Mouse (Mus musculus) MEL (cell line): ENCODE measurements around the gene Golga4. TPM values are rescaled to one million over a fixed set of nuclear protein-coding genes. Genes with fewer than 3 reads are reported as not detected.
A peak's percentile ranks its signal among the peaks of the same experiment; 100 is the strongest.

Experiments
- DNase-seq: peaks from one replicate; pipeline ENCODE4 v3.0.0; 2011; ENCODE audit warnings: low read depth, low spot score
- H3K27ac ChIP-seq: 2 replicates; pipeline ENCODE4 v1.5.1; 2012; ENCODE audit warnings: low read depth, mild to moderate bottlenecking, control low read depth, low read length, moderate library complexity; ENCODE audit not compliant: control insufficient read depth
- H3K27me3 ChIP-seq, 2 experiments: fragments of 150-350 bp in 1 of 2; sonication (generic) in 1 of 2; 2 replicates each; pipeline ENCODE4 v1.6.1; 2012; ENCODE audit warnings: low read length in 2 of 2, mild to moderate bottlenecking in 2 of 2, improper control_type of control experiment in 1 of 2, moderate library complexity in 1 of 2; ENCODE audit not compliant: insufficient read depth in 2 of 2, control insufficient read depth in 1 of 2
- H3K36me3 ChIP-seq, 2 experiments: 2 replicates each; pipeline ENCODE4 v1.6.1; 2012 to 2014; ENCODE audit warnings: low read length in 2 of 2, improper control_type of control experiment in 1 of 2, inconsistent platforms in 1 of 2, mild to moderate bottlenecking in 1 of 2; ENCODE audit not compliant: insufficient read depth in 2 of 2, control insufficient read depth in 1 of 2
- H3K4me1 ChIP-seq, 2 experiments: fragments of 150-350 bp in 1 of 2; sonication (generic) in 1 of 2; 2 replicates each; pipeline ENCODE4 v1.6.1; 2012; ENCODE audit warnings: low read length in 2 of 2, improper control_type of control experiment in 1 of 2, mild to moderate bottlenecking in 1 of 2; ENCODE audit not compliant: insufficient read depth in 2 of 2, control insufficient read depth in 1 of 2
- H3K4me3 ChIP-seq, 2 experiments: fragments of 150-350 bp in 1 of 2; sonication (generic) in 1 of 2; 2 replicates each; pipeline ENCODE4 v1.5.1; 2012; ENCODE audit warnings: low read depth in 2 of 2, low read length in 2 of 2, mild to moderate bottlenecking in 2 of 2, moderate library complexity in 2 of 2, control low read depth in 1 of 2, improper control_type of control experiment in 1 of 2; ENCODE audit not compliant: control insufficient read depth in 1 of 2, insufficient read depth in 1 of 2
- H3K79me2 ChIP-seq: 2 replicates; pipeline ENCODE4 v1.6.1; 2012; ENCODE audit warnings: mild to moderate bottlenecking, low read length, moderate library complexity; ENCODE audit not compliant: control insufficient read depth, poor library complexity, insufficient read depth
- H3K9ac ChIP-seq: 2 replicates; pipeline ENCODE4 v1.6.1; 2012; ENCODE audit warnings: low read depth, mild to moderate bottlenecking, control low read depth, low read length, moderate library complexity; ENCODE audit not compliant: control insufficient read depth, poor library complexity, severe bottlenecking
- H3K9me3 ChIP-seq: fragments of 150-350 bp; sonication (generic); replicated peaks from 2 replicates; pipeline ENCODE4 v1.6.1; 2012; ENCODE audit warnings: mild to moderate bottlenecking, low read length, improper control_type of control experiment, moderate library complexity; ENCODE audit not compliant: insufficient read depth
- CTCF ChIP-seq, 3 experiments: IDR thresholded peaks in 2 of 3; conservative IDR thresholded peaks in 1 of 3; 2 replicates each; pipeline ENCODE4 v1.5.1; 2011 to 2012; ENCODE audit warnings: low read length in 3 of 3, low read depth in 2 of 3, mild to moderate bottlenecking in 2 of 3, improper control_type of control experiment in 1 of 3, inconsistent platforms in 1 of 3, mixed read lengths in 1 of 3, moderate library complexity in 1 of 3; ENCODE audit not compliant: control insufficient read depth in 1 of 3, insufficient read depth in 1 of 3, poor library complexity in 1 of 3, severe bottlenecking in 1 of 3
- E2F4 ChIP-seq: IDR thresholded peaks from 2 replicates; pipeline ENCODE4 v1.6.1; 2011; ENCODE audit warnings: low read depth, low read length, improper control_type of control experiment, borderline replicate concordance
- ELF1 ChIP-seq: IDR thresholded peaks from 2 replicates; pipeline ENCODE4 v1.6.1; 2014; ENCODE audit warnings: low read depth, mild to moderate bottlenecking, inconsistent platforms, low read length, improper control_type of control experiment, moderate library complexity
- ETS1 ChIP-seq: IDR thresholded peaks from 2 replicates; pipeline ENCODE4 v1.6.1; 2012; ENCODE audit warnings: low read depth, mild to moderate bottlenecking, inconsistent platforms, low read length, improper control_type of control experiment, moderate library complexity
- KAT2A ChIP-seq: conservative IDR thresholded peaks from 2 replicates; pipeline ENCODE4 v1.6.1; 2012; ENCODE audit warnings: low read depth, low read length, improper control_type of control experiment, inconsistent platforms
- MAX ChIP-seq: IDR thresholded peaks from 2 replicates; pipeline ENCODE4 v1.6.1; 2011; ENCODE audit warnings: low read length, improper control_type of control experiment
- MEF2A ChIP-seq: IDR thresholded peaks from 2 replicates; pipeline ENCODE4 v1.6.1; 2014; ENCODE audit warnings: low read depth, mild to moderate bottlenecking, inconsistent platforms, low read length, improper control_type of control experiment; ENCODE audit not compliant: poor library complexity, insufficient replicate concordance, severe bottlenecking; ENCODE audit errors: extremely low read depth
- MXI1 ChIP-seq: IDR thresholded peaks from 2 replicates; pipeline ENCODE4 v1.6.1; 2011; ENCODE audit warnings: mild to moderate bottlenecking, low read depth, low read length, improper control_type of control experiment
- MYB ChIP-seq: IDR thresholded peaks from 2 replicates; pipeline ENCODE4 v1.6.1; 2011; ENCODE audit warnings: mild to moderate bottlenecking, low read depth, low read length, improper control_type of control experiment
- NELFE ChIP-seq: IDR thresholded peaks from 2 replicates; pipeline ENCODE4 v1.6.1; 2011; ENCODE audit warnings: low read depth, low read length, improper control_type of control experiment
- NRF1 ChIP-seq: IDR thresholded peaks from 2 replicates; pipeline ENCODE4 v1.6.1; 2014; ENCODE audit warnings: low read depth, mild to moderate bottlenecking, inconsistent platforms, low read length, improper control_type of control experiment, moderate library complexity; ENCODE audit not compliant: poor library complexity, insufficient read depth, severe bottlenecking
- POLR2AphosphoS5 ChIP-seq: IDR thresholded peaks from 2 replicates; pipeline ENCODE4 v1.6.1; 2012; ENCODE audit warnings: low read depth, borderline replicate concordance, mild to moderate bottlenecking, inconsistent platforms, low read length, moderate library complexity, mixed read lengths
- RAD21 ChIP-seq: IDR thresholded peaks from 2 replicates; pipeline ENCODE4 v1.6.1; 2011; ENCODE audit warnings: mild to moderate bottlenecking, low read depth, low read length, improper control_type of control experiment
- RCOR1 ChIP-seq: IDR thresholded peaks from 2 replicates; pipeline ENCODE4 v1.6.1; 2012; ENCODE audit warnings: low read depth, mild to moderate bottlenecking, inconsistent platforms, low read length, improper control_type of control experiment
- SIN3A ChIP-seq: IDR thresholded peaks from 2 replicates; pipeline ENCODE4 v1.6.1; 2012; ENCODE audit warnings: low read length, improper control_type of control experiment, inconsistent platforms
- SMC3 ChIP-seq: IDR thresholded peaks from 2 replicates; pipeline ENCODE4 v1.6.1; 2011; ENCODE audit warnings: low read depth, low read length, improper control_type of control experiment
- TBP ChIP-seq: IDR thresholded peaks from 2 replicates; pipeline ENCODE4 v1.8.0; 2011; ENCODE audit warnings: low read depth, low read length, improper control_type of control experiment
- TCF12 ChIP-seq: IDR thresholded peaks from 2 replicates; pipeline ENCODE4 v1.6.1; 2014; ENCODE audit warnings: low read depth, mild to moderate bottlenecking, inconsistent platforms, low read length, improper control_type of control experiment, moderate library complexity
- UBTF ChIP-seq: IDR thresholded peaks from 2 replicates; pipeline ENCODE4 v1.6.1; 2012; ENCODE audit warnings: low read depth, mild to moderate bottlenecking, inconsistent platforms, low read length, improper control_type of control experiment, moderate library complexity, borderline replicate concordance; ENCODE audit not compliant: insufficient read depth
- polyA plus RNA-seq, 2 experiments: library from polyadenylated mRNA; stranded (reverse) in 1 of 2; unstranded in 1 of 2; fragments of >175 nt in 1 of 2; fragments of >200 nt in 1 of 2; gene quantifications; 2 replicates each; pipeline versions ENCODE4 v1.2.1 to v1.2.4; 2012; ENCODE audit warnings: low replicate concordance in 2 of 2, low read depth in 1 of 2; ENCODE audit not compliant: insufficient read length in 2 of 2, insufficient read depth in 1 of 2, missing spikeins in 1 of 2
- total RNA-seq: library from RNA; depleted of rRNA; stranded (reverse); fragments of 300-350 nt; gene quantifications from 2 replicates; pipeline ENCODE4 v1.2.3, GENCODE M21; 2012

Golga4 gene
- total and polyA plus RNA-seq, 3 experiments: 29.8 to 465 (median 38.9) TPM

DNA sequence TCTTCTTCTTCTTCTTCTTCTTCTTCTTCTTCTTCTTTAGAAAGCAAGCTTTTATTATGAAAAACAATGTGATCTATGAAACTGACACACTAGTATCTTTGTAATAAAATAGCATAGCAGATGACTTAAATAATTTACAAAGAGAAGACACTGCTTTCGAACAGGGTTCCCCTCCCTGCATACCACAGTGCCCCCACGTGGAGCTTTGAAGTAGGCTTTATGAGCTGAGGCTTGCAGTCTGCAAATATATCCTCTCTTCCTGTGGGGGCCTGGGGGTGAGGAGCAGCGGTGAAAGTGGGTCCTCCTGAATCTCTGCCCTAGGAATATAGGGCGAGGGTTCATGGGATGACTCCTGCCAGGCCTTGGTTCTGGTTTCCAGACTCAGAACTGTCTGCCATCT, 64.8 kb downstream of the Golga4 start:
- Histone ChIP-seq H3K9ac (no peak overlapping the region), H3K9me3 (no peaks in the 10 kb centered on the region), H3K4me3 (no peak overlapping the region), H3K4me1 (no peaks in the 10 kb centered on the region), H3K27ac (no peak overlapping the region), H3K36me3 (peaks cover 0 to 15% of the 10 kb centered on the region in 2 experiments; a peak in 2 of 4 replicates), H3K79me2 (no peaks in the 10 kb centered on the region), H3K27me3 (no peaks in the 10 kb centered on the region)
- DNase-seq: no peak
- no peak for TF ChIP-seq ELF1
- peak in 1 of 3 experiments; percentile 1; a peak in 1 of 6 replicates for TF ChIP-seq CTCF (IDR thresholded peaks at IDR 0.05 in 2 of 3, conservative IDR thresholded peaks at IDR 0.05 in 1 of 3; ENCODE audit: control insufficient read depth in 1 of 3, insufficient read depth in 1 of 3, low read depth in 2 of 3, low read length in 3 of 3, poor library complexity in 1 of 3, severe bottlenecking in 1 of 3)

DNA sequence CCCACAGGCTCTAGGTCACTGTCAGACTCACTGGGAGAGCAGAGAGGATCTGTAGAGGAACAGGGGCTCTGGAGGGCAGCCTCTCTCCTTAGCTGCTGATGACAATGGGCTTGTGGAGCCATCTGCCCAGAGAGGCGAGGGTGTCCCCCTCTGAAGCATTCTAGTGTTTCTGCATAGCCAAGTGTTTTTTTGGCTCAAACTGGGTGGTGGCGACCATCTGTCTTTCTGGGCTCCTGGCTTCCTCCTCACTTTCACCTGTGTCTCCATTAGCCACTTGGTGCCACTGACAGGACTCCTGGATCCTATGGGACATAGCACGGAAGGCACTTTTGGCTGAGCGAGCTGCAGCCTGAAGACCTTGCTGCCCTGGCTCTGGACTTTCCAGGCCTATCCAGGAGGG, 65.6 kb downstream of the Golga4 start:
- Histone ChIP-seq H3K9ac (no peak overlapping the region), H3K79me2 (no peaks in the 10 kb centered on the region), H3K27ac (no peak overlapping the region), H3K36me3 (peaks cover 0 to 12% of the 10 kb centered on the region in 2 experiments; a peak in 2 of 4 replicates), H3K4me1 (no peaks in the 10 kb centered on the region), H3K4me3 (no peak overlapping the region), H3K9me3 (no peaks in the 10 kb centered on the region), H3K27me3 (no peaks in the 10 kb centered on the region)
- TF ChIP-seq MAX (no peak), SIN3A (no peak), MYB (no peak), NELFE (no peak), ETS1 (no peak), E2F4 (no peak)
- no peak for DNase-seq

DNA sequence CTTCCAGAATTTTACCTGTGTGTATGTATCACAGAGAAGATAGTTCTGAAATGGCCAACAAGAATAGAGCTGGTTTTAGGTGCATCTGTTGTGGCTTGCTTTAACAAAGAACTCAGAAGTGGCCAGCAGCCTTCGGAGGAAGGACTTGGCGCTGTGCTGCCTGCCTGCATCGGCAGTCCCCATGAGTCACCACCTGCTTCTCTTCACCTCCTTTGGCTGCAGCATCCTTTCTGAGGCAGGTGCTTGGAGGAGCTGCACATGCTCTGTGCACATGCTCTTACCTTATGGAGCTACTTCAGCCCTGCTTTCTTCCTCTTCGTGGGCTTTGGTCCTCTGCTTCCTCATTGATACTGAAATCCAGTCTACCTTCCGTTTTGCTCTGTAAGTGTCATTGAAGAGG, 68.8 kb downstream of the Golga4 start:
- H3K27ac ChIP-seq: no peak overlapping the region
- no peak overlapping the region for H3K4me3 ChIP-seq
- no peaks in the 10 kb centered on the region for H3K79me2 ChIP-seq
- H3K27me3 ChIP-seq: no peaks in the 10 kb centered on the region
- no peaks in the 10 kb centered on the region for H3K4me1 ChIP-seq
- H3K9me3 ChIP-seq: no peaks in the 10 kb centered on the region
- H3K36me3 ChIP-seq: peaks cover 0 to 9% of the 10 kb centered on the region in 2 experiments; a peak in 2 of 4 replicates
- TF ChIP-seq POLR2AphosphoS5 (no peak), TBP (no peak), MXI1 (no peak), SMC3 (no peak), ELF1 (no peak), KAT2A (no peak), MEF2A (no peak), UBTF (no peak), NRF1 (no peak), RCOR1 (no peak), RAD21 (no peak), TCF12 (no peak)
- no peak for DNase-seq
- H3K9ac ChIP-seq: no peak overlapping the region
